Mouse (Mus musculus) heart, embryonic 12.5 days (tissue): Measurements from ENCODE around the gene Dip2a. TPM values are rescaled to one million over a fixed set of nuclear protein-coding genes. Genes with fewer than 3 reads are reported as not detected.

ENCODE experiments used
- ATAC-seq: fragments of 200-750 bp; cut with Nextera tagmentation; 2 replicates; pipeline ENCODE4 v1.8.0; 2017; ENCODE audit warnings: moderate TSS enrichment, moderate library complexity; ENCODE audit not compliant: insufficient number of reproducible peaks, low FRiP score
- H3K27ac ChIP-seq: fragments of 300-500 bp; sonication (generic); 2 replicates; pipeline ENCODE4 v1.5.1; 2016; ENCODE audit warnings: mild to moderate bottlenecking, moderate library complexity; ENCODE audit not compliant: poor library complexity, severe bottlenecking
- H3K27me3 ChIP-seq: fragments of 300-500 bp; sonication (generic); replicated peaks from 2 replicates; pipeline ENCODE4 v1.6.1; 2016; ENCODE audit warnings: mild to moderate bottlenecking, moderate library complexity
- H3K36me3 ChIP-seq: fragments of 300-500 bp; sonication (generic); 2 replicates; pipeline ENCODE4 v1.6.1; 2016; ENCODE audit warnings: mild to moderate bottlenecking, moderate library complexity
- H3K4me1 ChIP-seq: fragments of 300-500 bp; sonication (generic); replicated peaks from 2 replicates; pipeline ENCODE4 v1.6.1; 2016; ENCODE audit warnings: mild to moderate bottlenecking
- H3K4me2 ChIP-seq: fragments of 300-500 bp; sonication (generic); 2 replicates; pipeline ENCODE4 v1.6.1; 2016; ENCODE audit warnings: mild to moderate bottlenecking, moderate library complexity
- H3K4me3 ChIP-seq: fragments of 300-500 bp; sonication (generic); 2 replicates; pipeline ENCODE4 v1.5.1; 2016; ENCODE audit warnings: mild to moderate bottlenecking
- H3K9ac ChIP-seq: fragments of 300-500 bp; sonication (generic); 2 replicates; pipeline ENCODE4 v1.6.1; 2016; ENCODE audit warnings: mild to moderate bottlenecking, moderate library complexity
- H3K9me3 ChIP-seq: fragments of 300-500 bp; sonication (generic); replicated peaks from 2 replicates; pipeline ENCODE4 v1.6.1; 2016; ENCODE audit warnings: mild to moderate bottlenecking, moderate library complexity
- WGBS: fragments of 180-500 bp; shearing (Covaris S2); methylation state at CpG from one replicate; pipeline ENCODE4 v1.1.7; 2016; 5-methylcytosine and 5-hydroxymethylcytosine counted together
- polyA plus RNA-seq: library from polyadenylated mRNA; unstranded; fragments of >200 nt; fragmentation: Nextera tagmentation; extraction: Ambion mirVana; gene quantifications from 2 replicates; pipeline ENCODE4 v1.2.1, GENCODE M21; 2016

The Dip2a gene
- polyA plus RNA-seq, 1 experiment from 2014 or later, result 12.3 TPM

GRCm38 (mm10) chr10:76261447-76261846 lies 83.6 kb downstream of the Dip2a start:
- Histone ChIP-seq H3K36me3 (peaks cover 22% of the 10 kb centered on the region), H3K4me3 (no peak overlapping the region), H3K4me1 (peaks cover 20% of the 10 kb centered on the region), H3K27ac (no peak overlapping the region), H3K4me2 (no peak overlapping the region), H3K9ac (no peak overlapping the region), H3K9me3 (no peaks in the 10 kb centered on the region), H3K27me3 (no peaks in the 10 kb centered on the region)
- 66% methylated on average over 3 of the region's 3 CpGs for WGBS
- ATAC-seq, result no peak

GRCm38 (mm10) chr10:76260358-76261059 lies 84.6 kb downstream of the Dip2a start:
- Histone ChIP-seq H3K27ac (no peak overlapping the region), H3K36me3 (peaks cover 13% of the 10 kb centered on the region), H3K9me3 (no peaks in the 10 kb centered on the region), H3K27me3 (no peaks in the 10 kb centered on the region), H3K4me3 (no peak overlapping the region), H3K4me2 (no peak overlapping the region), H3K4me1 (peaks cover 22% of the 10 kb centered on the region), H3K9ac (no peak overlapping the region)
- WGBS, result 62% methylated on average over 11 of the region's 11 CpGs
- no peak for ATAC-seq

- Histone ChIP-seq H3K9me3 (no peaks in the 10 kb centered on the region), H3K36me3 (peaks cover 5% of the 10 kb centered on the region), H3K4me1 (peaks cover 23% of the 10 kb centered on the region), H3K4me2 (no peak overlapping the region), H3K9ac (no peak overlapping the region), H3K27ac (no peak overlapping the region), H3K4me3 (no peak overlapping the region), H3K27me3 (no peaks in the 10 kb centered on the region)
- 73% methylated on average over 18 of the region's 18 CpGs for WGBS
- ATAC-seq, result no peak
Observed at GRCm38 (mm10) chr10:76259566-76260232, 85.4 kb downstream of the Dip2a start.

- H3K27me3 ChIP-seq, result no peaks in the 10 kb centered on the region
- no peaks in the 10 kb centered on the region for H3K9me3 ChIP-seq
- peaks cover 33% of the 10 kb centered on the region for H3K4me1 ChIP-seq
- no peak overlapping the region for H3K4me3 ChIP-seq
- ATAC-seq, result peak; percentile 36; the same call in 1 of the 2 replicates
- peak overlapping the region; percentile 77 for H3K27ac ChIP-seq
- no peak overlapping the region for H3K9ac ChIP-seq
- no peaks in the 10 kb centered on the region for H3K36me3 ChIP-seq
- H3K4me2 ChIP-seq, result peak overlapping the region; percentile 11; the same call in 1 of the 2 replicates
- whole genome bisulfite sequencing, result 58% methylated on average over 12 of the region's 12 CpGs
Observed at GRCm38 (mm10) chr10:76257719-76258390, 87.2 kb downstream of the Dip2a start.

- Histone ChIP-seq H3K27me3 (no peaks in the 10 kb centered on the region), H3K4me1 (peaks cover 30% of the 10 kb centered on the region), H3K36me3 (no peaks in the 10 kb centered on the region), H3K9ac (no peak overlapping the region), H3K27ac (0 out of 2 replicates have a peak overlapping the region, but pooled peaks have one; percentile 77), H3K4me2 (no peak overlapping the region), H3K9me3 (no peaks in the 10 kb centered on the region), H3K4me3 (no peak overlapping the region)
- WGBS, result 73% methylated on average over 7 of the region's 7 CpGs
- no peak for ATAC-seq
Observed at GRCm38 (mm10) chr10:76257231-76257630, 87.9 kb downstream of the Dip2a start.

- H3K9ac ChIP-seq, result no peak overlapping the region
- H3K27me3 ChIP-seq, result no peaks in the 10 kb centered on the region
- H3K36me3 ChIP-seq, result no peaks in the 10 kb centered on the region
- H3K9me3 ChIP-seq, result no peaks in the 10 kb centered on the region
- no peak for ATAC-seq
- 57% methylated on average over 6 of the region's 6 CpGs for WGBS
- no peak overlapping the region for H3K4me3 ChIP-seq
- peaks cover 29% of the 10 kb centered on the region for H3K4me1 ChIP-seq
- no peak overlapping the region for H3K27ac ChIP-seq
- no peak overlapping the region for H3K4me2 ChIP-seq
Observed at GRCm38 (mm10) chr10:76255617-76256016, 89.5 kb downstream of the Dip2a start.

GRCm38 (mm10) chr10:76253536-76253935 lies 91.6 kb downstream of the Dip2a start, which contains the start of gene S100b:
S100b (plus strand) TSS chr10:76253853.
- H3K27ac ChIP-seq, result no peak within 1 kb of the TSS

GRCm38 (mm10) chr10:76253079-76253478 lies 92.0 kb downstream of the Dip2a start:
- Histone ChIP-seq H3K9me3 (no peaks in the 10 kb centered on the region), H3K36me3 (no peaks in the 10 kb centered on the region), H3K4me1 (peaks cover 24% of the 10 kb centered on the region), H3K27me3 (no peaks in the 10 kb centered on the region), H3K4me2 (no peak overlapping the region), H3K4me3 (no peak overlapping the region), H3K27ac (no peak overlapping the region), H3K9ac (no peak overlapping the region)
- no peak for ATAC-seq
- WGBS, result 91% methylated on average over 1 of the region's 1 CpGs

More at GRCm38 (mm10) chr10:76253536-76253935, 91.6 kb downstream of the Dip2a start, which contains the start of gene S100b:
- no peaks in the 10 kb centered on the region for H3K27me3 ChIP-seq
- no peaks in the 10 kb centered on the region for H3K9me3 ChIP-seq
- ATAC-seq, result no peak
- no peak within 1 kb of the TSS for H3K9ac ChIP-seq
- H3K4me1 ChIP-seq, result peaks cover 29% of the 10 kb centered on the region
- no peaks in the 10 kb centered on the region for H3K36me3 ChIP-seq
- no peak within 1 kb of the TSS for H3K4me3 ChIP-seq
- 42% methylated on average over 4 of the region's 4 CpGs for WGBS
- no peak within 1 kb of the TSS for H3K4me2 ChIP-seq

- no peak for ATAC-seq
- H3K9me3 ChIP-seq, result no peaks in the 10 kb centered on the region
- WGBS, result 79% methylated on average over 7 of the region's 7 CpGs
- H3K9ac ChIP-seq, result no peak overlapping the region
- H3K4me3 ChIP-seq, result no peak overlapping the region
- no peaks in the 10 kb centered on the region for H3K36me3 ChIP-seq
- H3K4me2 ChIP-seq, result no peak overlapping the region
- H3K27ac ChIP-seq, result no peak overlapping the region
- H3K27me3 ChIP-seq, result no peaks in the 10 kb centered on the region
- H3K4me1 ChIP-seq, result peaks cover 13% of the 10 kb centered on the region
Observed at GRCm38 (mm10) chr10:76250870-76251269, 94.2 kb downstream of the Dip2a start.

- no peak for ATAC-seq
- Histone ChIP-seq H3K4me2 (no peak overlapping the region), H3K27ac (no peak overlapping the region), H3K9ac (no peak overlapping the region), H3K36me3 (no peaks in the 10 kb centered on the region), H3K4me3 (no peak overlapping the region), H3K9me3 (no peaks in the 10 kb centered on the region), H3K4me1 (peaks cover 7% of the 10 kb centered on the region), H3K27me3 (no peaks in the 10 kb centered on the region)
- WGBS, result 79% methylated on average over 5 of the region's 5 CpGs
Observed at GRCm38 (mm10) chr10:76248647-76248968, 96.5 kb downstream of the Dip2a start.

- no peaks in the 10 kb centered on the region for H3K27me3 ChIP-seq
- H3K9ac ChIP-seq, result no peak overlapping the region
- peaks cover 2% of the 10 kb centered on the region; the same call in 1 of the 2 replicates for H3K4me1 ChIP-seq
- WGBS, result 68% methylated on average over 21 of the region's 21 CpGs
- H3K9me3 ChIP-seq, result no peaks in the 10 kb centered on the region
- H3K36me3 ChIP-seq, result no peaks in the 10 kb centered on the region
- no peak overlapping the region for H3K4me3 ChIP-seq
- H3K4me2 ChIP-seq, result no peak overlapping the region
- no peak overlapping the region for H3K27ac ChIP-seq
- no peak for ATAC-seq
Observed at GRCm38 (mm10) chr10:76247960-76248646, 97.0 kb downstream of the Dip2a start.
